Mouse (Mus musculus) frontal cortex, postnatal 10 days (tissue): ENCODE measurements around the gene 1700001O22Rik.

Experiments
- DNase-seq, 2 experiments: peaks; one replicate each; pipeline ENCODE4 v3.0.0; 2022; ENCODE audit warnings: low spot score in 2 of 2, mixed read lengths in 1 of 2

1700001O22Rik gene

GRCm38 (mm10) chr2:30754831-30755230, 48.6 kb downstream of the 1700001O22Rik start:
- no peak for DNase-seq

- no peak for DNase-seq
These were observed 50.2 kb downstream of the 1700001O22Rik start for GRCm38 (mm10) chr2:30753219-30753618.

GRCm38 (mm10) chr2:30752471-30752870, 51.0 kb downstream of the 1700001O22Rik start:
- no peak for DNase-seq

GRCm38 (mm10) chr2:30750025-30750424, 53.4 kb downstream of the 1700001O22Rik start:
- DNase-seq, result no peak

GRCm38 (mm10) chr2:30747602-30748162, 55.8 kb downstream of the 1700001O22Rik start:
- DNase-seq, result no peak
